Mouse (Mus musculus) CD4-positive, CD25-positive, alpha-beta regulatory T cell, adult 9 weeks (primary cell): ENCODE results near the gene Klrb1b. TPM values are rescaled to one million over a fixed set of nuclear protein-coding genes. Genes with fewer than 3 reads are reported as not detected.

ENCODE experiments used
- polyA plus RNA-seq: library from polyadenylated mRNA; unstranded; fragments of 100-300 nt; shearing (Covaris generic); gene quantifications from one replicate; pipeline ENCODE4 v1.2.1, GENCODE M21; 2017

Gene Klrb1b
- polyA plus RNA-seq = not detected

GRCm38 (mm10) chr6:128826132-128826531, at the start of gene Klrb1b, which contains the start of gene Gm44511:
TSS of gene Klrb1b (minus strand) at chr6:128826331.
TSS of gene Gm44511 (minus strand) at chr6:128826315.

GRCm38 (mm10) chr6:128789115-128789514, 37.0 kb downstream of the Klrb1b start, which contains the start of gene Klrb1c:
TSS of gene Klrb1c (minus strand) at chr6:128789215.

Other genes starting within 250 kb of the Klrb1b start
- not detected for gene A2ml1, start 244.7 kb downstream of the Klrb1b start, polyA plus RNA-seq
- gene Klrb1a, start 202.8 kb downstream of the Klrb1b start, polyA plus RNA-seq = 0.52 TPM
- not detected for gene Clec2h, start 163.9 kb downstream of the Klrb1b start, polyA plus RNA-seq
- gene Klrb1, start 103.3 kb downstream of the Klrb1b start, polyA plus RNA-seq = not detected
- 7.9 TPM for gene Klrb1c, start 37.1 kb downstream of the Klrb1b start, polyA plus RNA-seq
- not detected for gene Gm44511, start within 50 bp of the Klrb1b start, polyA plus RNA-seq
- 130 TPM for gene Clec2i, start 61.3 kb upstream of the Klrb1b start, polyA plus RNA-seq
- 3.7 TPM for gene BC035044, start 64.8 kb upstream of the Klrb1b start, polyA plus RNA-seq
- not detected for gene Clec2g, start 108.0 kb upstream of the Klrb1b start, polyA plus RNA-seq
- 8.2 TPM for gene Klrb1f, start 219.6 kb upstream of the Klrb1b start, polyA plus RNA-seq